Mouse (Mus musculus) hindbrain, embryonic 13.5 days (tissue): ENCODE data around the gene Ankrd55. TPM values are rescaled to one million over a fixed set of nuclear protein-coding genes. Genes with fewer than 3 reads are reported as not detected.
"Not testable (repeated sequence)": the region's sequence is repeated elsewhere in the genome, so short reads cannot be mapped to it uniquely, and the experiment has no call there.

Experiments
- ATAC-seq: fragments of 200-750 bp; cut with Nextera tagmentation; 2 replicates; pipeline ENCODE4 v1.8.0; 2017; ENCODE audit warnings: moderate TSS enrichment; ENCODE audit not compliant: low FRiP score
- H3K27ac ChIP-seq: fragments of 300-500 bp; sonication (generic); 2 replicates; pipeline ENCODE4 v1.5.1; 2015; ENCODE audit warnings: inconsistent platforms, mild to moderate bottlenecking, moderate library complexity
- H3K27me3 ChIP-seq: fragments of 300-500 bp; sonication (generic); 2 replicates; pipeline ENCODE4 v1.6.1; 2015; ENCODE audit warnings: mild to moderate bottlenecking, inconsistent platforms
- H3K36me3 ChIP-seq: fragments of 300-500 bp; sonication (generic); 2 replicates; pipeline ENCODE4 v1.6.1; 2015; ENCODE audit warnings: mild to moderate bottlenecking, inconsistent platforms
- H3K4me1 ChIP-seq: fragments of 300-500 bp; sonication (generic); replicated peaks from 2 replicates; pipeline ENCODE4 v1.6.1; 2015; ENCODE audit warnings: inconsistent platforms
- H3K4me2 ChIP-seq: fragments of 300-500 bp; sonication (generic); 2 replicates; pipeline ENCODE4 v1.6.1; 2015; ENCODE audit warnings: inconsistent platforms, mild to moderate bottlenecking, moderate library complexity
- H3K4me3 ChIP-seq: fragments of 300-500 bp; sonication (generic); 2 replicates; pipeline ENCODE4 v1.5.1; 2015; ENCODE audit warnings: mild to moderate bottlenecking, inconsistent platforms
- H3K9ac ChIP-seq: fragments of 300-500 bp; sonication (generic); 2 replicates; pipeline ENCODE4 v1.6.1; 2015; ENCODE audit warnings: mild to moderate bottlenecking, inconsistent platforms
- H3K9me3 ChIP-seq: fragments of 300-500 bp; sonication (generic); 2 replicates; pipeline ENCODE4 v1.6.1; 2016; ENCODE audit warnings: inconsistent platforms
- WGBS: fragments of 180-500 bp; shearing (Covaris S2); methylation state at CpG from one replicate; pipeline ENCODE4 v1.1.7; 2015; 5-methylcytosine and 5-hydroxymethylcytosine counted together
- polyA plus RNA-seq: library from polyadenylated mRNA; unstranded; fragments of >200 nt; fragmentation: Nextera tagmentation; extraction: Ambion mirVana; gene quantifications from 2 replicates; pipeline ENCODE4 v1.2.1, GENCODE M21; 2015

Ankrd55 gene
- polyA plus RNA-seq, 1 experiment from 2014 or later = 4.8 TPM

- H3K4me1 ChIP-seq = no peaks in the 10 kb centered on the region
- no peaks in the 10 kb centered on the region for H3K36me3 ChIP-seq
- no peak for ATAC-seq
- no peaks in the 10 kb centered on the region for H3K9me3 ChIP-seq
- no peak overlapping the region for H3K27ac ChIP-seq
- H3K4me3 ChIP-seq = no peak overlapping the region
- WGBS = 72% methylated on average over 13 of the region's 13 CpGs
- H3K4me2 ChIP-seq = no peak overlapping the region
- no peak overlapping the region for H3K9ac ChIP-seq
- no peaks in the 10 kb centered on the region for H3K27me3 ChIP-seq
Observed at GRCm38 (mm10) chr13:112426265-112427135, 138.2 kb downstream of the Ankrd55 start.

- not testable (repeated sequence) for ATAC-seq, H3K4me2 ChIP-seq, H3K27me3 ChIP-seq, H3K9ac ChIP-seq, H3K36me3 ChIP-seq, H3K27ac ChIP-seq, H3K4me3 ChIP-seq, H3K9me3 ChIP-seq, H3K4me1 ChIP-seq
- WGBS = 90% methylated on average over 4 of the region's 4 CpGs
Observed at GRCm38 (mm10) chr13:112427136-112427470, 138.9 kb downstream of the Ankrd55 start.

GRCm38 (mm10) chr13:112427521-112427920 lies 139.3 kb downstream of the Ankrd55 start:
- no peak overlapping the region for H3K27ac ChIP-seq
- 91% methylated on average over 15 of the region's 15 CpGs for WGBS
- no peak for ATAC-seq
- no peaks in the 10 kb centered on the region for H3K4me1 ChIP-seq
- H3K27me3 ChIP-seq = no peaks in the 10 kb centered on the region
- H3K4me3 ChIP-seq = no peak overlapping the region
- no peak overlapping the region for H3K4me2 ChIP-seq
- no peaks in the 10 kb centered on the region for H3K9me3 ChIP-seq
- H3K36me3 ChIP-seq = no peaks in the 10 kb centered on the region
- no peak overlapping the region for H3K9ac ChIP-seq

GRCm38 (mm10) chr13:112433271-112433670 lies 145.0 kb downstream of the Ankrd55 start:
- Histone ChIP-seq H3K4me1 (no peaks in the 10 kb centered on the region), H3K9ac (no peak overlapping the region), H3K9me3 (no peaks in the 10 kb centered on the region), H3K27me3 (no peaks in the 10 kb centered on the region), H3K27ac (no peak overlapping the region), H3K4me3 (no peak overlapping the region), H3K4me2 (no peak overlapping the region), H3K36me3 (no peaks in the 10 kb centered on the region)
- 76% methylated on average over 5 of the region's 5 CpGs for WGBS
- ATAC-seq = no peak

Other genes with a start within 250 kb of the Ankrd55 start
- 19.9 and 22.6 TPM in 2 replicates for gene Il6st, start 175.6 kb downstream of the Ankrd55 start, polyA plus RNA-seq